Mouse (Mus musculus) MN1 (cell line): ENCODE data around the gene Mxd4.

Source experiments
- DNase-seq: peaks from one replicate; pipeline ENCODE4 v3.0.0-alpha.2; 2016; ENCODE audit warnings: low spot score

Mxd4 gene

GRCm38 (mm10) chr5:34168950-34169891 is 18.3 kb downstream of the Mxd4 start, which contains the start of the genes Poln and Haus3:
Gene Poln (minus strand): TSS chr5:34169448.
Gene Haus3 (minus strand): TSS chr5:34169527.
- DNase-seq = peak; percentile 99

GRCm38 (mm10) chr5:34167857-34168256 is 19.7 kb downstream of the Mxd4 start:
- no peak for DNase-seq

- no peak for DNase-seq
These were observed 21.7 kb downstream of the Mxd4 start for GRCm38 (mm10) chr5:34165793-34166192.

GRCm38 (mm10) chr5:34148476-34148875 is 39.0 kb downstream of the Mxd4 start:
- no peak for DNase-seq

- DNase-seq = no peak
These were observed 40.0 kb downstream of the Mxd4 start for GRCm38 (mm10) chr5:34147554-34147953.

- DNase-seq = peak; percentile 60
These were observed 47.8 kb downstream of the Mxd4 start for GRCm38 (mm10) chr5:34139751-34140150.

GRCm38 (mm10) chr5:34132731-34133130 is 54.8 kb downstream of the Mxd4 start:
- DNase-seq = no peak

- no peak for DNase-seq
These were observed 63.4 kb downstream of the Mxd4 start for GRCm38 (mm10) chr5:34124131-34124530.
